9 mouse cellular contexts compared by ENCODE assay signal in the genomic region with DNA sequence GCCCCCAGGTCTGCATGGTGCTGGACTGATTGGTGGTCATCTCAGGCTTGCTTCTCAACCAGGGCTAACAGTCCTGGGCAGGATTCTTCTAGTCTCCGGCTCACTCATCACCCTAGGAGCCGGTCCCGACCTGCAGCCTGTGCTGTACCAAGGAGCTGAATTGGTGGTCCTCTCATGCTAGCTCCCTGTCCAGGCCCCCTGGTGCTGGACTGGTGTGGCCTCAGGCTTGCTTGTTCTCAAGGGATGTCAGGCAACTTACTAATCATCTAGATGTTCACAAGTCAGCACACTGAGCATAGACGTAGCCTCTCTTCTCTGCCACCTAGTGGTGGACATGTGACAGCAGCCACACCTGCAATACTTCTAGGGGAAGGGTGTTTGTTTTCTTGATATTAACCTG. TPM values are rescaled to one million over a fixed set of nuclear protein-coding genes. Genes with fewer than 3 reads are reported as not detected.
DNase-seq lines count a peak whose midpoint lies in the region; ATAC-seq and TF ChIP-seq lines count a peak whose summit lies in the region.
"Had no signal": no experiment of that assay in that cellular context is flagged by ENCODE, and none has a peak within 500 bp of the region (broad histone marks: within the 10 kb centered on the region; RNA-seq: fewer than 3 reads in every experiment).

No protein-coding gene starts in this region.

- peak; percentile 70 for TF ChIP-seq CTCF in bone marrow, adult 2 months (IDR thresholded peaks at IDR 0.05; ENCODE audit: control insufficient read depth, insufficient read depth, low read length)

- H3K4me3 ChIP-seq in bone marrow, adult 2 months (replicated peaks; ENCODE audit: control insufficient read depth, low read depth, low read length): no peak overlapping the region
- no peak overlapping the region for H3K4me3 ChIP-seq in forebrain, embryonic 16.5 days (replicated peaks; ENCODE audit: low read length)
- H3K4me3 ChIP-seq: stomach, embryonic 15.5 days had no signal

- H3K9me3 ChIP-seq in forebrain, embryonic 16.5 days (ENCODE audit: control insufficient read depth, low read length): no peaks in the 10 kb centered on the region
- H3K9me3 ChIP-seq: stomach, embryonic 15.5 days had no signal

- H3K4me1 ChIP-seq in bone marrow, adult 2 months (ENCODE audit: control insufficient read depth, insufficient read depth, low read length): no peaks in the 10 kb centered on the region; the same call in 1 of the 2 replicates
- 0 out of 2 replicates have a peak, but pooled peaks cover 2% of the 10 kb centered on the region for H3K4me1 ChIP-seq in forebrain, embryonic 16.5 days (replicated peaks; ENCODE audit: control insufficient read depth, insufficient read depth, low read length)
- H3K4me1 ChIP-seq: stomach, embryonic 15.5 days had no signal

- H3K4me2 ChIP-seq in forebrain, embryonic 16.5 days (ENCODE audit: low read length): no peak overlapping the region
- H3K4me2 ChIP-seq: stomach, embryonic 15.5 days had no signal

- no peak for DNase-seq in cerebellum, adult 8-10 months
- peak; percentile 39 for DNase-seq in 3134 (ENCODE audit: extremely low read depth, insufficient read length, low spot score)
- peak; percentile 26 to 48 for DNase-seq in kidney, postnatal 36 days
- DNase-seq in mesoderm, embryonic 11.5 days (ENCODE audit: low read depth, low spot score): peak; percentile 65
- DNase-seq in thymus, postnatal 4 days: peak; percentile 50

- H3K9ac ChIP-seq in forebrain, embryonic 16.5 days (replicated peaks; ENCODE audit: low read depth, low read length): no peak overlapping the region
- H3K9ac ChIP-seq: stomach, embryonic 15.5 days had no signal

- no peak overlapping the region for H3K27ac ChIP-seq in bone marrow, adult 2 months (ENCODE audit: control insufficient read depth, insufficient read depth, low read depth, low read length, poor library complexity)
- no peak overlapping the region for H3K27ac ChIP-seq in forebrain, embryonic 16.5 days (ENCODE audit: low read length)
- H3K27ac ChIP-seq: stomach, embryonic 15.5 days had no signal

- peaks cover 12% of the 10 kb centered on the region; the same call in 1 of the 2 replicates for H3K27me3 ChIP-seq in forebrain, embryonic 16.5 days (replicated peaks; ENCODE audit: control insufficient read depth, insufficient read depth, low read length)
- H3K27me3 ChIP-seq: stomach, embryonic 15.5 days had no signal

- no peak for TF ChIP-seq POLR2A in bone marrow, adult 2 months (IDR thresholded peaks at IDR 0.05; ENCODE audit: borderline replicate concordance, control insufficient read depth, low read depth, low read length)

- no peaks in the 10 kb centered on the region for H3K36me3 ChIP-seq in forebrain, embryonic 16.5 days (ENCODE audit: control insufficient read depth, insufficient read depth)
- H3K36me3 ChIP-seq: stomach, embryonic 15.5 days had no signal

- 0 out of 2 replicates have a peak, but pooled peaks have one; percentile 47 for ATAC-seq in cerebellum, adult (ENCODE audit: insufficient number of reproducible peaks, low FRiP score, low TSS enrichment)
- ATAC-seq in forebrain, embryonic 16.5 days: peak; percentile 51

- WGBS in bone marrow, adult 2 months: 60% methylated on average over 4 of the region's 4 CpGs
- WGBS in forebrain, embryonic 16.5 days: 67% methylated on average over 4 of the region's 4 CpGs

RNA-seq across cellular contexts. Expression of a gene that starts 9.6 kb away (rescaled TPM):
- 12.7 and 20.2 TPM in 2 replicates for polyA plus RNA-seq in bone marrow, adult 2 months (2011; ENCODE audit: insufficient read depth, insufficient read length, low replicate concordance, missing spikeins)
- 35.5 and 45.2 TPM in 2 replicates for polyA plus RNA-seq in forebrain, embryonic 16.5 days (2015; fragmentation: Nextera tagmentation; extraction: Ambion mirVana)

RNA-seq across cellular contexts. Expression of a gene that starts 57.6 kb away (rescaled TPM):
- not detected in 2 replicates for polyA plus RNA-seq in bone marrow, adult 2 months (2011; ENCODE audit: insufficient read depth, insufficient read length, low replicate concordance, missing spikeins)
- polyA plus RNA-seq in forebrain, embryonic 16.5 days (2015; fragmentation: Nextera tagmentation; extraction: Ambion mirVana): 1.2 and 1.4 TPM in 2 replicates
